Mouse (Mus musculus): ENCODE results near the gene Arpin. TPM values are rescaled to one million over a fixed set of nuclear protein-coding genes. Genes with fewer than 3 reads are reported as not detected.
A peak's percentile ranks its signal among the peaks of the same experiment; 100 is the strongest.

The Arpin gene
- 13.1 and 17.2 TPM in 2 replicates for polyA plus RNA-seq (2012; rRNA removed)

GRCm38 (mm10) chr7:79934862-79935510 lies at the start of gene Arpin:
Gene Arpin (minus strand): TSS chr7:79935359.
- H3K4me3 ChIP-seq (replicated peaks; ENCODE audit: extremely low read depth, low read depth, low read length), result peak within 1 kb of the TSS; percentile 77
- H3K4me1 ChIP-seq (ENCODE audit: control insufficient read depth, insufficient read depth, low read length), result peaks cover 4% of the 10 kb centered on the region; the same call in 1 of the 2 replicates
- 3% methylated on average over 32 of the region's 32 CpGs for WGBS
- DNase-seq, result peak; percentile 73
- TF ChIP-seq POLR2A (IDR thresholded peaks at IDR 0.05; ENCODE audit: borderline replicate concordance, extremely low read depth, low read depth, low read length) (peak; percentile 45; the same call in 1 of the 2 replicates), CTCF (IDR thresholded peaks at IDR 0.05; ENCODE audit: insufficient read depth, low read length) (no peak)

GRCm38 (mm10) chr7:79975316-79975715 lies 40.2 kb upstream of the Arpin start:
- Histone ChIP-seq H3K4me3 (replicated peaks; ENCODE audit: extremely low read depth, low read depth, low read length) (no peak overlapping the region), H3K4me1 (ENCODE audit: control insufficient read depth, insufficient read depth, low read length) (no peaks in the 10 kb centered on the region)
- DNase-seq, result no peak
- TF ChIP-seq CTCF (IDR thresholded peaks at IDR 0.05; ENCODE audit: insufficient read depth, low read length), result no peak
- no peak for TF ChIP-seq POLR2A (IDR thresholded peaks at IDR 0.05; ENCODE audit: borderline replicate concordance, extremely low read depth, low read depth, low read length)
- WGBS, result 83% methylated on average over 2 of the region's 2 CpGs

GRCm38 (mm10) chr7:79972195-79972594 lies 37.0 kb upstream of the Arpin start:
- no peak overlapping the region for H3K4me3 ChIP-seq (replicated peaks; ENCODE audit: extremely low read depth, low read depth, low read length)
- TF ChIP-seq POLR2A (IDR thresholded peaks at IDR 0.05; ENCODE audit: borderline replicate concordance, extremely low read depth, low read depth, low read length), result no peak
- TF ChIP-seq CTCF (IDR thresholded peaks at IDR 0.05; ENCODE audit: insufficient read depth, low read length), result no peak
- 76% methylated on average over 5 of the region's 5 CpGs for WGBS
- H3K4me1 ChIP-seq (ENCODE audit: control insufficient read depth, insufficient read depth, low read length), result no peaks in the 10 kb centered on the region
- DNase-seq, result no peak

- no peak for DNase-seq
- WGBS, result 59% methylated on average over 1 of the region's 1 CpGs
- no peaks in the 10 kb centered on the region for H3K4me1 ChIP-seq (ENCODE audit: control insufficient read depth, insufficient read depth, low read length)
- TF ChIP-seq POLR2A (IDR thresholded peaks at IDR 0.05; ENCODE audit: borderline replicate concordance, extremely low read depth, low read depth, low read length), result no peak
- no peak for TF ChIP-seq CTCF (IDR thresholded peaks at IDR 0.05; ENCODE audit: insufficient read depth, low read length)
- H3K4me3 ChIP-seq (replicated peaks; ENCODE audit: extremely low read depth, low read depth, low read length), result no peak overlapping the region
Measured at GRCm38 (mm10) chr7:79970336-79970735, 35.2 kb upstream of the Arpin start.

- no peak for TF ChIP-seq CTCF (IDR thresholded peaks at IDR 0.05; ENCODE audit: insufficient read depth, low read length)
- DNase-seq, result no peak
- no peak overlapping the region for H3K4me3 ChIP-seq (replicated peaks; ENCODE audit: extremely low read depth, low read depth, low read length)
- H3K4me1 ChIP-seq (ENCODE audit: control insufficient read depth, insufficient read depth, low read length), result no peaks in the 10 kb centered on the region
- 82% methylated on average over 6 of the region's 6 CpGs for WGBS
Measured at GRCm38 (mm10) chr7:79968326-79968725, 33.2 kb upstream of the Arpin start.

- WGBS, result 51% methylated on average over 1 of the region's 1 CpGs
- no peak overlapping the region for H3K4me3 ChIP-seq (replicated peaks; ENCODE audit: extremely low read depth, low read depth, low read length)
- no peak for DNase-seq
- TF ChIP-seq CTCF (IDR thresholded peaks at IDR 0.05; ENCODE audit: insufficient read depth, low read length), result no peak
- TF ChIP-seq POLR2A (IDR thresholded peaks at IDR 0.05; ENCODE audit: borderline replicate concordance, extremely low read depth, low read depth, low read length), result no peak
- H3K4me1 ChIP-seq (ENCODE audit: control insufficient read depth, insufficient read depth, low read length), result no peaks in the 10 kb centered on the region
Measured at GRCm38 (mm10) chr7:79961600-79961999, 26.4 kb upstream of the Arpin start.

GRCm38 (mm10) chr7:79956131-79956530 lies 21.0 kb upstream of the Arpin start:
- no peak for DNase-seq
- TF ChIP-seq CTCF (IDR thresholded peaks at IDR 0.05; ENCODE audit: insufficient read depth, low read length), result no peak
- H3K4me1 ChIP-seq (ENCODE audit: control insufficient read depth, insufficient read depth, low read length), result no peaks in the 10 kb centered on the region
- H3K4me3 ChIP-seq (replicated peaks; ENCODE audit: extremely low read depth, low read depth, low read length), result no peak overlapping the region
- 75% methylated on average over 1 of the region's 1 CpGs for WGBS

GRCm38 (mm10) chr7:79954890-79955289 lies 19.7 kb upstream of the Arpin start:
- H3K4me1 ChIP-seq (ENCODE audit: control insufficient read depth, insufficient read depth, low read length), result no peaks in the 10 kb centered on the region
- no peak for DNase-seq
- no peak overlapping the region for H3K4me3 ChIP-seq (replicated peaks; ENCODE audit: extremely low read depth, low read depth, low read length)
- no peak for TF ChIP-seq CTCF (IDR thresholded peaks at IDR 0.05; ENCODE audit: insufficient read depth, low read length)
- no peak for TF ChIP-seq POLR2A (IDR thresholded peaks at IDR 0.05; ENCODE audit: borderline replicate concordance, extremely low read depth, low read depth, low read length)
- 92% methylated on average over 1 of the region's 1 CpGs for WGBS

GRCm38 (mm10) chr7:79951038-79951437 lies 15.9 kb upstream of the Arpin start:
- TF ChIP-seq CTCF (IDR thresholded peaks at IDR 0.05; ENCODE audit: insufficient read depth, low read length), result no peak
- WGBS, result 81% methylated on average over 3 of the region's 3 CpGs
- Histone ChIP-seq H3K4me3 (replicated peaks; ENCODE audit: extremely low read depth, low read depth, low read length) (no peak overlapping the region), H3K4me1 (ENCODE audit: control insufficient read depth, insufficient read depth, low read length) (no peaks in the 10 kb centered on the region)
- no peak for DNase-seq

GRCm38 (mm10) chr7:79950236-79950635 lies 15.1 kb upstream of the Arpin start:
- 23% methylated on average over 6 of the region's 6 CpGs for WGBS
- peak; percentile 24 for DNase-seq
- Histone ChIP-seq H3K4me1 (ENCODE audit: control insufficient read depth, insufficient read depth, low read length) (no peaks in the 10 kb centered on the region), H3K4me3 (replicated peaks; ENCODE audit: extremely low read depth, low read depth, low read length) (no peak overlapping the region)
- TF ChIP-seq POLR2A (IDR thresholded peaks at IDR 0.05; ENCODE audit: borderline replicate concordance, extremely low read depth, low read depth, low read length), result no peak
- TF ChIP-seq CTCF (IDR thresholded peaks at IDR 0.05; ENCODE audit: insufficient read depth, low read length), result no peak

Data from lung, adult 2 months (tissue).